Mouse (Mus musculus): ENCODE data around the gene Il25. TPM values are rescaled to one million over a fixed set of nuclear protein-coding genes. Genes with fewer than 3 reads are reported as not detected.
"Not testable (repeated sequence)": the region's sequence is repeated elsewhere in the genome, so short reads cannot be mapped to it uniquely, and the experiment has no call there.

Gene Il25
- polyA plus RNA-seq, 1 experiment: not detected

DNA sequence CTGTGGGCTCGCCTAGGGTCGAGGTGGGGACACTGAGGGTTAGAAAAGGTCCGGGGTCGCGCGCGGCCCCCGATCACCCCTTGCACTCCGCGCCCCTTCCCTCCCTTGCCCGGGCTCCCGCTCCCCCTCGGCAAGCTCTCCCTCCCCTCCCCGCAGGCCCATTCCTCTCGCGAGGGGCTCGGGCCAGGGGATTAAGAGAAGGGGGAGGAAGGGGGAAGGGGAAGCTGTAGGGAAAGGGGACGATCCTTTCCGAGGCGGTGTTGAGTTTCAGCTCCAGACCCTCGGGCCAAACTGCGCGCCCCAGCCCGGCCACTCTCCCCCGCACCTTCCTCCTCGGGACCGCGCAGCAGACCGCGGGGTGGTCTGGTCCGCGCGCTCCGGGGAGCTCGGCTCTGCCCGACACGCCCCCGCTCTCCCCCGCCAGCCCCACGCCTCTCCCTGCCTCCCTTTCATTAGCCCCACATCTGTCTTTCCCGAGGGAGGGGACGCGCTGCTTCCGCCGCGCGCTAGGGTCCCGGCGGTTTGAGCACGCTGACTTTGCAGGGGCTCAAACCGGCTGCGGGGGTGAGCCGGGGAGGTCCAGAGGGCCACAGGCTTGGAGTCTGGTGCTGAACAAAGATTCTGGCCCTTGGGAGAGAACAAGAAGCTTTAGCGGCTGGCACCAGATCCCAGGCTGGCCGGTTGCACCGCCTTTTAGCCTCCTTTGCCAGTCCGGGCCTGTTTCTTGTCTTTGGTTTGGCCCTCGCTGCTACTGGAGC, 5.9 kb upstream of the Il25 start:
- DNase-seq (ENCODE audit: low read depth): no peak

DNA sequence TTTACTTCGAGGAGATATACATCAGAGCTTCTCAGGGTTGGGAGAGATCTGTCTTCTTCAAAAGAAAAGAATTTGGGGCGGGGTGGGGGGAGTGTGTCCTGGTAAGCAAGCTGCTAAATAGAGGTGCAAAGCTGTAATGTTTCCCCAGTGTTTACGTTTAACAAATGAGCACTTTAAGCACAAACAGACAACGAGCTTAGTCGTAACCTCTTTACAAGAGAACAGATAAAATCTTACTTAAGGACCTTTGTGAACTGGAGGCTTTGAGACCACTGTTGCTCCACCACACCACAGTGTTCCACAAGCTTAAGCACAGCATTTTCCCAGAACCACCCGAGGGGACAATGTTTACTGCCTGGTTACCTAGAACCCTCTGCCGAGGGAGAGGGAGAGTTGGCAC, 5.2 kb upstream of the Il25 start:
- DNase-seq (ENCODE audit: low read depth): no peak

DNA sequence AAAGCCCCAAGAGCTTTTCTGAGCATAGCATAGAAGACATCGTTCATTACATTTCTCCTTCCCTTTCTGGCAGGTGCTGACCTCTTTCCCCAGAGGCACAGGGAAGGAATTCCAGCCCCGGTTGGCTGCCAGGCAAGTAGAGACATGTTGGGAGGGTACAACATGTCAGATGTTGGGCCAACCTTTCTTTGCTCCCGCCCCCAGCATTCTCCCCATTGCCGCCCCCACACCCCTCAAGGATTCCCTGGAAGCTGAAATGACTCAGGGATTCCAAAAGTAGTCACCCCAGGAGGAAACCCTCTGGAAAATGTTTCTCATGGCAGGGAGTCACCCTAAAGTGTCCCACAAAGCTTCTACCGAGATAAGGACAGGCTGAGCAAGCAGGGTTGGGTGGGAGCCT, 2.7 kb upstream of the Il25 start:
- no peak for DNase-seq (ENCODE audit: low read depth)

DNA sequence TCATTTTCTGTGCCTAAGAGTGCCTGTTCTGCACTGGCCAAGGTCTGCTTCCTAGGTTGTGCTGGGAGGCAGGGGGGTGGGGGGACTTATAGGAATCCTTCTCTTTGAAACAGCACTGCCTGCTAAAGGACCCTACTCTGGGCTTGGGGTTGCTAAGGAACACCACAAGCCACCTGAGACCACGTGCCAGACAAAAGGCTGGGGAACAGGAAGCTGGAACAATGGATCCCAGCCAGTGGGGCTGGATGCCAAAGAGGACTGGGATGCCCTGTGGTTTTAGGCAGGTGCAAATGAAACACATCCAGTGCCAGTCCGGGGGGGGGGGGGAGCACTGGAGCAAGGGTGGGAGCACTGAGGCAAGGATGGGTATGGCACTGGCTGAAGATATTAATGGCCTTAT, 2.1 kb upstream of the Il25 start:
- DNase-seq (ENCODE audit: low read depth): no peak

DNA sequence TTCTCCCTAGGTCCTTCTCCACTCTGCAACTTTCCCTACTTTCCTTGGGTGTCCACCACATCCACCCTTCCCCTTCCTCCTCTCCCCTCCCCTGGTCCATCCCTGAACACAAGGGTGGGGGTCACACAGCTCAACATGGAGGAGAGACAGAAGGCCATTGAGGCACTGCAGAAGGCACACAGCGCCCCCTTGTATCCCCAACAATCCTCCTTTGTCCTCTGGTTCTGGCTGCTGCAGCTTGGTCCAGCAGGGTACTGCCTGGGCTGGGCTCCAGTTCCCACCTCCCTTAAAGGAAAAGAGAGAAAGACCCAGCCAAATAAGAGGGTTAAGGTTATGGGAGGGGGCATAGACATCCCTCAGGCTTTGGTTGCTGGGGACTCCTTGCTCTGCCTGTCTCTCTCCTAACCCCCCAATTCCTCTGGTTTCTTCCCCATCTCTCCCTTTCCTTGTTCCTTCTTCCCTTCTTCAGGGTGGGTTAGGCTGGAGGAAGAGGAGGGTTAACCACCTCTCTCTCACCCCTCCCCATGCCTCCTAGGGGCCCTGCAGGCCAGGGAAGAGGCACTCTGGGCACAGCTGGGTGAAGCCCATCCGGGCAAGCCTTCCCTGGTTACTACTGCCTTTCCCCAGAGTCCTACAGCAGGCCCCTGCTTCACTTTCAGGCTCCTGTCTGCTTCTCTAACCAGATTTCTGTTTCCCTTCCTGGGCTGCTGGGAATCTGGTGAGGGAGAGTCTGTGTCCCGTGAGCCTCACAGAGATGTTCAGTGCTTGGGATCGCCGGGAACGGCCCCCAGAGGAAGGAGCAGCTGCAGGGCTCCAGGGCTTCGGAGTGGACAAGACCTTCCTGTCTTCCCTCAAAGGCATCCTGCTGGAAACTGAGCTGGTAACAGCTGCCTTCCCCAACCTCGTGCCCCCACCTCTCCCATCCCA, 3.7 kb downstream of the Il25 start, which contains the start of gene Cmtm5:
Cmtm5 (plus strand) TSS at position 358 of the 927 bp plus-strand sequence.
- DNase-seq (ENCODE audit: low read depth): no peak

DNA sequence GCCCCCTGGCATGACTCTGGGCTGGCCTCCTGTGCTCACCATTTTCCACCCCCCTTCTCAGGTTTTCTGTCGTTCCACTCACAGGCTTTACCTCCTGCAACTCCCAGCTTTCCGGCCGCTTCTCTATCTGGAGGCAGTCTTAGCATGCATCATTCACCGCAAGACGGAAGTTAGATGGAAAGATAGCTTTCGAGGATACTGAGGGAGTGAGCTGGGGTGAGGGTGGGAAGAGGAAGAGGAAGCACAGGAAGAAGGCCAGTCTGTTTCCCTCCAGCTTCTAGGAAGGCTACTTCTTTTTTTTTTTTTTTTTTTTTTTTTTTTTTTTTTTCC, 4.3 kb downstream of the Il25 start:
- DNase-seq (ENCODE audit: low read depth): no peak

DNA sequence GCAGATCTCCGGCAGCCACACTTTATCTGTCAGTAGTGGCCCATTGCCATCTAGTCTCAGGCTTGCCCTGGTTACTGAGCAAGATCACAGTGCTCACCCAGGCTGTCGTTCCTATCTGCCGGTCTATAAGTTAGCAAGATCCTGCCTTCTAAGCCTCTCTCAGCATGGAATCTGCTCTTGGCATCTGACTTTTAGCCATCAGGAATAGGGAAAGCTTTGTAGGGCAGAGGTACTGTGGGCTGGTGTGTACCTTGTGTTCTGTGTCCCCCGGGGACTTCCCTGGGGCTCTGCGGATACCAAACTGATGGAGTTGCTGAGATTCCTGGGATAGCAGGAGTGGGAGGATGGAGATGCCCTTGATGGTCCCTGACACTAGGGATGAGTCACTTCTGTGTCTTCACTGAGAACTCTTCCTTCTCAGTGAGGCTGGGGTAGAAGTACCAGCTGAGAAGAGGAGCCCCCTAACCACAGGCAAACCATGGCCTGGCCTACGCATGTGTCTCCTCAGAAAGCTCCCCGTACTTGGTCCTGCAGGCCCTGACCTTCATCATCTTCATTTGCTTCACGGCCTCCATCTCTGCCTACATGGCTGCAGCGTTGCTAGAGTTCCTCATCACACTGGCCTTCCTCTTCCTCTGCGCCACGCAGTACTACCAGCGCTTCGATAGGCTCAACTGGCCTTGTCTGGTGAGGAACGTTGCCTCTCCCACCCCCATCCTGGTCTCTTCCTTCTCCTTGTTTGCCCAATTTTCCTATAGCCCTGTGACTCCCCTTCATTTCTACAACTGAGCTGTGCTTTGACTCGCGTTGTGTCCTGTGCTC, 5.1 kb downstream of the Il25 start:
- no peak for DNase-seq (ENCODE audit: low read depth)

DNA sequence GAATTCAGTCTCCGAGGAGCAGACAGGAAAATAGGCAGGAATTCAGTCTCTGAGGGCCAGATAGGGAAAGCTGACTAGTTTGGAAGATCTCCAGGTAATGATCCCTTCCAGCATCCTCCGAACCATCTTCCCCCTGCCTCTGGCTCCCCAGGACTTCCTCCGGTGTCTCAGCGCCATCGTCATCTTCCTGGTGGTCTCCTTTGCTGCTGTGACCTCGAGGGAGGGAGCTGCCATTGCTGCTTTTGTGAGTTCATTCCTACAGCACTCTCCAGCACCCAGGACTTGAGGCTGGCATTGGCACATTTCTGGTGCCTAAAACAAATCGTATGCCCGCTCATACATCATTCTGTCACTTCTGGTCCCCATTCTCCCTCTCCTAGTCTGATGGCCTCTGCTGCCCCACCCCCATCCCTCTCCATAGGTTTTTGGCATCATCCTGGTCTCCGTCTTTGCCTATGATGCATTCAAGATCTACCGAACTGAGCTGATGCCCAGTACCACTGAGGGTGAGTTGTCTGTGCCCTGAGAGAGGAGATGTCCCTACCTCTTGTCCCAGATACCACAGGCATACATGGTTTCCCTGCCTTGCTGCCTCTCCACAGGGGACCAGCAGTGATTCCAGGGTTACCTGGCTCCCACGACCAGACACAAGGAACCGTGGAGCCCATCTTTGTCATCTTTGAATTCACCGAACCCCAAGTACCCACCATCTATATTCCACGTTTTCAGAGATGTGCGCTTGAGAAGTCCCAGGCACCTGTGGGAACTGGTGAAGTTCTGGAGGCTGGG, 6.1 kb downstream of the Il25 start:
- DNase-seq (ENCODE audit: low read depth): no peak

DNA sequence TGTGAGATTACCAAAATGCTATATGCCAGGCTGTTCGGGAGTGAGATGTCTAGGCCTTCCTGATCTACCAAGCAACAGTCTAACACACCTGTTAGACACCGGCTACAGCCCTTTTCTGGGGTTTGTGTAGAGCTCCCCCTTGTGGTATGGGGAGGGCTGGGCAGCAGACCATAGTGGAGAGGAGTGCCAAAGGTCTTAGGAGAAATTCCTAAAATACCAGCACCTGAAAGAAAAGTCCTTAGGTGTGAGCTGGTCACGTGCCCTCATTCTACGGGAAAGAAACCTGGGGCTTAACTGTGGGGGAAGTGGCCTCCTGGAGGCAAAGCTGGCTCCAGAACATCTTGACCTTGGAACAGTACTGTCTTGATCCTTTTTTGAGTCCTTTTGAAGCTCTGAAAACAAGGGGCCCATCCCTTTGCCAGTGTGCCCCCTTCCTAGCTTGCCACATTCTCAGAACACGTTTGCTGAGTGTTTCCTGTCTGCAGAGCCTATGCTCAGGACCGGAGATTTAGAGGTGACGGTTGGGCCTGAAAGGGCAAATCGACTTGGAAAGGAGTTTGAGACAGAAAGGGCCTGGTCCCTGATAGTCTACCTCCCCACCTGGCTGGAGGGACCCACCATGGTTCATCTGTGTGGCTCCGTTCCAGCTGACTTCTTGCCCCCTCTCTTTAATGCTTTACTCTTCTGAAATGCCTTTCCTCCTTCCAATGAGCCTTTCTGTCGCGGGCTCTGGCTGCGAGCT, 7.1 kb downstream of the Il25 start:
- DNase-seq (ENCODE audit: low read depth): no peak

DNA sequence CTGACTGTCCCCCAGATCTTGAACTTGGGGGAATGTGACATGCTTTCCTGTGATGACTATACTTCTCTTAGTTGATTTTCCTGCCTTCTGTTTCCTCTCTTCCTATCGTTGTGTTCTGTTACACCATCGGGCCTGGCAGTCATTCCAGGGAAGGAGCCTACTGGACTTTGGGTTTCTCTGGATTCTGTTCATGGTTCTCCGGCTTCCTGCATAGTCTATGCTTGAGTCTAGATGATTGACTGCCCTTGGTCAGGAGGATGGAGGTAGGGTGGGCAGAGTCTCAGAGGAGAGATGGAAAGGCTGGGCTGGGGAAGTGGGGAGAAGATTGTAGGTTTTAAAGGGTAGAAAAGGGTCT, 7.7 kb downstream of the Il25 start:
- DNase-seq (ENCODE audit: low read depth): no peak

DNA sequence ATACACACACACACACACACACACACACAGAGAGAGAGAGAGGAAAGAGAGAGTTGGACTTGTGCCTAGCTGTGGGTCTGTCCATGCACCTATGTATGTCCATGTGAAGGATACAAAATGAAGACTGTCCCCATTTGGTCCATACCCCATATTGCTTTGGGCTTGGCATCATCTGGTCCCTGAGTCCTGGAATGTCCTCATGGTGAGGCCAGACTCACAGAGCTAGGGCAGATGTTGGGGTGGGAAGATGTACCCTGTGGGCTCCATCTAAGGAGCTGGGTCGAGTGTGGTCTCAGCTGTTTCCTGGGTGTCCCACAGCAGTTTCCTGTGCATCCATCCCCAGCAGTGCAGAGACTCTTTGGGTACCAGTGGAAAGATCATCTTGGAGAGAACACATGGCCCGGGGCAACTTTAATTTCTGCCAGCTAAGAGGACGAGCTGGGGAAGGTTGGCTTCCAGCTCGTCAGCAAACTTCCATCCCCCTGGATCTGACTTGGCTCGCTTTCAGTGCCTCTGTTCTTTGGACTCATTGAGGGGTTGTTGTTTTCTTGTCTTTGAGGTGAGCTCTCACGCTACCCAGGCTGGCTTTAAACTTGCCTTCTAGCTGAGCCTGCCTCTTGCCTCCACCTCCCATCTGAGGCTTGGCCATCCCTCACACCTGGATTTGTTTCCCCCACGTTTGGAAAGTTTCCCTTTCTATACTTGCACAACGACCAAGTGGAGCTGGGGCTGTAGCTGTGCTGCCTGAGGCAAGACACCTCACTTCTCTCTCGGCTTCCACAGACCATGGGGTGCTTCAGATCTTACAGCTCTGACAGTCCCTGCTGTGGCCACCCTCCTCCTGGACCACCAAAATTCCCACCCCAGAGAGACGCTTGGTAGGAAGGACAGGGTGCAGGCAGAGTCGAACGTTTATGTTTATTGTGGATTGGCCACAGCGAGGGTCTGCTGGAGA, 8.8 kb downstream of the Il25 start:
- DNase-seq (ENCODE audit: low read depth): no peak

DNA sequence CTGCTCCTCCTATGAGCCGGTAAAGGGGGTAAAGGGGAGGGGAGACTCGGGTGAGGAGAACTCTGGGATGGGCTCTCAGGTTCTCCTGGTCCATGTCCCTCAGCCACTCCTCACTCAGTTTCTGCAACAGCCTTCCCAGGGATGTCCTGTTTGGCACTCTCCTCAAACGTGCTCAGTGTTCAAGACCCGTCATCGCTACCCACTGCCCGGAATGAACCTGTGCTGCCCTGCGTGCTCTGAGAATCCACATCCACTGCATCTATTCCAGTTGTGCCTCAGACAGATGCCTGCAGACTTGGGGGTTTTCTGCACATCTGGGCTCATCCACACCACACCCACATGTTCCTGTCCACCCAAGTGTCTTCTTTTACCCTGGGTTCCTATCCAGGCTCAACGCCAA, 10.0 kb downstream of the Il25 start:
- no peak for DNase-seq (ENCODE audit: low read depth)

DNA sequence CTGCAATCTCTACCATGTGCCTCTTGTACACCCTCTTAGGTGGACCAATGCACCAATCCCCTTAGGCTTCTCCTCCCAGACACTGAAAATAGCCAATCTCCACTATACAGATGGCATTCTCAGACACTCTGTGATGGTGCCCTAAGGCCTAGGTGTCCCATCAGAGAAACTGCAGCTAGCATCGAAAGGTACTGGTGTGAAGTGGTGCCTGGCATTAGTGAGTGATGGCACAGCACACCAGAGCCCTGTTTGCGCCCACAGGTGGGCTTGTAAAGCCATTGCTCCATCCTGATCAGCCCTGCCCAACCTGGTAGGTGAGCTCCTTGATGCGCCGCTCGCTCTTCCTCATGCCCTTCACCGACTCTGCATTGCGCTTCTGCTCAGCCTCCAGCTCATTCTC, 11.5 kb downstream of the Il25 start:
- no peak for DNase-seq (ENCODE audit: low read depth)

DNA sequence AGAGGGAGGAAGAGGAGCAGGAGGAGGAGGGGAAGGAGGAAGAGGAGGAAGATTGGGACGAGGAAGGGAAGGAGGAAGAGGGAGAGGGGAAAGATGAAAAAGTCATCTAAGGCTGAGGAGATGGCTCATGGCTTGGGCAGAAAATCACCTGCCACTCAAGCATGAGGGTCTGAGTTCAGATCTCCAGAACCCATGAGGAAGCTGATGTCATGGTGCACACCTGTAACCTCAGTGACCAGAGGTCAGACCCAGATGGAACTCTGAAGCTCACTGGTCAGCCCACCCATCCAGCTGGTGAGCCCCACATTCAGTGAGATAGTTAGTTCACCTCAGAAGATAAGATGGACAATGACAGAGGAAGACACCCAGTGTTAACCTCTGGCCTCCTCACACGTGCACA, 12.4 kb downstream of the Il25 start:
- DNase-seq (ENCODE audit: low read depth): no peak

DNA sequence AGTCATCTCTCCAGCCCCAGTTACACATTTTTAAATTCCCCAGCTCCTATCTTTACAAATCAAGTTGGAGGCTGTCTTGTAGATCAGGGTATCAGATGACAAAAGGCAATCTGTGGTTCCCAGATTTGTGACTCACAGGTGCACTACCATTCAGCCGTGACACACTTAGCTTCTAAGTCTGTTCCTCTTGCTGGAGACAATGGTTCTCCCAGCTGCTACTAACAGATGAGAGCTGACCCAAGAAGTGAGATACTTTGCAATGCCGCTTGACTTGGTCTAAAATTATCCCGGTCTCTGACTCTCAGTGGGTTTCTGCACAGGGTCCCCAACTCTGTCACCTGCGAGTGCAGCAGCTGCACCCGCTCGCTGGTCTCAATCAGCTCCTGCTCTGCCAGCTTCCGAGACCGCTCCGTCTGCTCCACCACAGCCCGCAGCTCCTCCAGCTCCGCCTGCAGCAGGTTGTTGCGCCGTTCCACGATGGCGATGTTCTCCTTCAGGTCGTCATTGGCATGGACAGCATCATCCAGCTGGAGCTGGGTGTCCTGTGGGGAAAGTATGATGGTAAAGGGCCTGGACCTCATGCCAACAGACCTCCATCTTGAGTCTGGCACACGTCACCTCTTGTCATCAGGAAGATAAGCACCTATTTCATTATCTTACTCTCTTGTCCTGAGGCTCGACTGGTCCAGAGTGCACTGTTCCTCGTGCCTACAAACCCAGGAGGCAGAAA, 13.6 kb downstream of the Il25 start:
- DNase-seq (ENCODE audit: low read depth): no peak

DNA sequence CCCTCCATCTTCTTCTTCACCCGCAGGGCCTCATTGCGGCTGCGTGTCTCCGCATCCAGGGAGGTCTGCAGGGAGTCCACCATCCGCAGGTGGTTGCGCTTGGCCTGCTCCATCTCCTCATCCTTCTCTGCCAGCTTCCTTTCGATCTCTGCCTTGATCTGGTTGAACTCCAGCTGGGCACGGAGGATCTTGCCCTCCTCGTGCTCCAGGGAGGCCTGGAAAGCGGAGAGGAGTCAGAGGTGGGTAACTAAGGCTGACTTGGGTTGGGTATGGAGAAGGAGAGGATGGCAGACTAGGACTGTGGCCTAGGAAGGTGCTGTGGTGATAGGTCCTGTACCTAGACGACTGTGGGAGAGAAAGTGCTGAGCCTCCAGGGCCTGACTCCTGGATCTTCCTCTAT, 14.5 kb downstream of the Il25 start:
- DNase-seq (ENCODE audit: low read depth): not testable (repeated sequence)

DNA sequence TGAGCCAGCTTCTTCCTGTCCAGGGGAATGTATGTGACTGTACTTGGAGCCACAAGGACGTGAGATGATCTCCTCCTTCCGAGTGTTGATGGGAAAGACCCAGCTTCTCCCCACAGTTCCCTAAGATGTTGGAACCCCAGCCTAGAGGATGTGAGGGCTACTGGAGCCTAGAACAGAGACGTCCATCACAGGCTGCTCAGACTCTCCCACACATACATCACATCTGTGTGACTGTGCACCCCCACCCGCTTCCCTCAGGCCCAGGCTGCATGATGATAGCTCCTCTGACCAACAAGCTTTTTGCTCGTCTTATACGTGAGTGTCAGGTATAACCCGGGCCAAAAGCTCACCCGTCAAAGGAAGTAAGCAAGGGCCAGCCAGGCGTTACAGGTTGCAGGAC, 16.3 kb downstream of the Il25 start:
- no peak for DNase-seq (ENCODE audit: low read depth)

DNA sequence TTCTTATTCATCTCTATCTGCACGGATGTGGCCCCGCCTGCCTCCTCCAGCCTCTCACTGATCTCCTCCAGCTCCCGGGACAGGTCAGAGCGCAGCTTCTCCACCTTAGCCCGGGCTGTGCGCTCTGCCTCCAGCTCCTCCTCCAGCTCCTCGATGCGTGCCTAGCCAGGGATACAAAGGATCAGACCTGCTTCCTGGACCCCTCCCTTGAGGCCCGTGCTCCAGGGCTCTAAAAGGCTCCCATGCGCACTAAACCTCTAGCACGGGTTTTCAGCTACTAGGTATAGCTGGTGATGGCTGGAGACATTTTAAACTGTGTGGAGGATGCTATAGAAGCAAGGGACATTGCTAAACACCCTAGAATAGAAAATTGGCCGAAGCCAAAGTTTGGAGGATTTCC, 18.0 kb downstream of the Il25 start:
- DNase-seq (ENCODE audit: low read depth): no peak

DNA sequence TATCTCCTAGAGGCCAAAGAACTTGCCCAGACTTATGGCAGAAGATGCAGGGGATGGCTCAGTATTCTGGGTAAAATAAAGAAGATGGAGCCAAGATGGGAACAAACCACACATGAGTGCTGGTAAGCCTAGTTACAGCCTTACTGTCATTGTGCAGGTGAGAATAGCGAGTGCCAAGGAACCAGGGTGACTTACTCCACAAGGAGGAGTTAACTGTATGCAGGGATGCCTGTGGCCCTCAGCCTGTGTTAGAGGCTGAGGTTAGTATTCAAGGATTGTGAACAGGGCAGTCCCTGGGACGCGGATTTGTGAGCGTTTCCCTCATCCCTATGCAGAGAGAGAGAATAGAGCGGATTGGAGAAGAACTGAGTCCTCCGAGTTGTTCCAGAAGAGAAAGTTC, 19.1 kb downstream of the Il25 start:
- DNase-seq (ENCODE audit: low read depth): no peak
